Mouse (Mus musculus) lung, postnatal 0 days (tissue): ENCODE results near the gene Nol12. TPM values are rescaled to one million over a fixed set of nuclear protein-coding genes. Genes with fewer than 3 reads are reported as not detected.

Experiments
- ATAC-seq: fragments of 200-750 bp; cut with Nextera tagmentation; 2 replicates; pipeline ENCODE4 v1.8.0; 2017; ENCODE audit warnings: moderate library complexity
- DNase-seq: peaks from one replicate; pipeline ENCODE4 v3.0.0-alpha.2; 2016; ENCODE audit warnings: low spot score
- H3K27ac ChIP-seq: fragments of 300-500 bp; sonication (generic); 2 replicates; pipeline ENCODE4 v1.5.1; 2014; ENCODE audit warnings: antibody characterized with exemption, mild to moderate bottlenecking, low read length, mixed read lengths
- H3K27me3 ChIP-seq: fragments of 300-500 bp; sonication (generic); replicated peaks from 2 replicates; pipeline ENCODE4 v1.6.1; 2014; ENCODE audit warnings: low read length, mixed read lengths; ENCODE audit not compliant: insufficient read depth
- H3K36me3 ChIP-seq: fragments of 300-500 bp; sonication (generic); 2 replicates; pipeline ENCODE4 v1.6.1; 2014; ENCODE audit warnings: low read length, mixed read lengths; ENCODE audit not compliant: insufficient read depth
- H3K4me1 ChIP-seq: fragments of 300-500 bp; sonication (generic); 2 replicates; pipeline ENCODE4 v1.6.1; 2014; ENCODE audit warnings: antibody characterized with exemption, low read depth, low read length, mixed read lengths; ENCODE audit not compliant: insufficient read depth
- H3K4me2 ChIP-seq: fragments of 300-500 bp; sonication (generic); replicated peaks from 2 replicates; pipeline ENCODE4 v1.6.1; 2014; ENCODE audit warnings: low read depth, mild to moderate bottlenecking, low read length, moderate library complexity, mixed read lengths
- H3K4me3 ChIP-seq: fragments of 300-500 bp; sonication (generic); 2 replicates; pipeline ENCODE4 v1.5.1; 2014; ENCODE audit warnings: low read depth, low read length
- H3K9ac ChIP-seq: fragments of 300-500 bp; sonication (generic); replicated peaks from 2 replicates; pipeline ENCODE4 v1.6.1; 2014; ENCODE audit warnings: low read depth, mild to moderate bottlenecking
- H3K9me3 ChIP-seq: fragments of 300-500 bp; sonication (generic); 2 replicates; pipeline ENCODE4 v1.6.1; 2016; ENCODE audit warnings: low read length, mixed read lengths
- CTCF ChIP-seq: IDR thresholded peaks from 2 replicates; pipeline ENCODE4 v1.5.1; 2016; ENCODE audit warnings: antibody characterized with exemption, mild to moderate bottlenecking
- EP300 ChIP-seq: IDR thresholded peaks from 2 replicates; pipeline ENCODE4 v1.6.1; 2016; ENCODE audit warnings: antibody characterized with exemption, mild to moderate bottlenecking, control low read depth
- WGBS: fragments of 180-500 bp; shearing (Covaris S2); extraction: QIAGEN DNeasy Blood & Tissue Kit; methylation state at CpG from one replicate; pipeline ENCODE4 v1.1.7; 2014; 5-methylcytosine and 5-hydroxymethylcytosine counted together
- polyA plus RNA-seq: library from polyadenylated mRNA; unstranded; fragments of >200 nt; fragmentation: Nextera tagmentation; extraction: Ambion mirVana; gene quantifications from 2 replicates; pipeline ENCODE4 v1.2.1, GENCODE M21; 2015

Nol12 gene
- polyA plus RNA-seq, 1 experiment from 2014 or later, result 28.9 TPM

- Histone ChIP-seq H3K36me3 (peaks cover 13% of the 10 kb centered on the region; the same call in 1 of the 2 replicates), H3K9me3 (no peaks in the 10 kb centered on the region), H3K4me1 (peaks cover 10% of the 10 kb centered on the region; the same call in 1 of the 2 replicates), H3K27ac (0 out of 2 replicates have a peak overlapping the region, but pooled peaks have one; percentile 38), H3K4me3 (peak overlapping the region; percentile 41), H3K27me3 (0 out of 2 replicates have a peak, but pooled peaks cover 4% of the 10 kb centered on the region), H3K9ac (0 out of 2 replicates have a peak overlapping the region, but pooled peaks have one; percentile 16), H3K4me2 (peak overlapping the region; percentile 88)
- DNase-seq, result no peak
- TF ChIP-seq EP300, result no peak
- TF ChIP-seq CTCF, result no peak; the same call in 1 of the 2 replicates
- peak; percentile 69 for ATAC-seq
- under 1% methylated on average over 61 of the region's 87 CpGs for WGBS
Observed at GRCm38 (mm10) chr15:78914091-78914822, 20.5 kb upstream of the Nol12 start.

DNA sequence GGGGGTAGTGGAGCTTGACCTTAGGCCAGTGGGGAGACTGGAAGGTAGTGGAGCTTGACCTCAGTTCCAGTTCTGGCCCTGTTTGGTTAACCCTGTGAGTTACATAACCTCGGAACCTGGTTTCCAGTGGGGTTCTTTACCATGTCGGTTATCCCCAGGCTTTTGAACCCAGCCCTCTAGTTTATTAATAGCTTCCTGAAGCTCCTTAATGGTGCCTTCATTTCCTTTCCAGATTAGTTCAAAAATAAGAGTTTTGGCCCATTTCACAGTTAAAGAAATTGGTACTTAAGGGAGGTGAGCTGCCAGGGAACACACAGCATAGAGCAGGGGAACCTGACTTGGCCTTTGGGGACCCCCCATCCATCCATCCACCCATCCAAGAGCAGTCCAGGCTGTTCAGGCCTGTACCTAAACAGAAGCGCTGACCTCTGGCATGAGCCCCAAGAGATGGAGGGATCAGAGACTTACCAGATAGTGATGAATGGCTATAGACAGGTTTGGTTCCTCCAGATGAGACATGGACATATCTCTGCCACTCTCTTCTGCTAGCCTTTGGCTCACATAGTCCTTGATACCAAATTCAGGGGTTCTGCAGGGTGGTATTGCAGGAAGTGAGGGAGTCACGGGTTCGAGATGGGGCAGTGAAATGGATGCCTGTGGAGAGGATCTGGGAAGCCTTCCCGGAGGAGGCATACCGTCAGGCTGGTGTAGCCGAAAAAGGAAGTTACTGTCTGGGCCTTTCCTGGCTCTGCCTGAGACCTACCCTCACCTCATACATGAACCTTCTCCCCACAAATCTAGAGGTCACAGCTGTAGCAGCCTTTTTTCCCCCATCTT is 19.7 kb upstream of the Nol12 start:
- H3K4me2 ChIP-seq, result peak overlapping the region; percentile 88
- 0 out of 2 replicates have a peak, but pooled peaks cover 4% of the 10 kb centered on the region for H3K27me3 ChIP-seq
- no peak overlapping the region for H3K27ac ChIP-seq
- peaks cover 6% of the 10 kb centered on the region; the same call in 1 of the 2 replicates for H3K36me3 ChIP-seq
- peak overlapping the region; percentile 41 for H3K4me3 ChIP-seq
- peaks cover 10% of the 10 kb centered on the region; the same call in 1 of the 2 replicates for H3K4me1 ChIP-seq
- H3K9ac ChIP-seq, result no peak overlapping the region
- DNase-seq, result no peak
- no peak for ATAC-seq
- WGBS, result 47% methylated on average over 8 of the region's 8 CpGs
- no peaks in the 10 kb centered on the region for H3K9me3 ChIP-seq
- TF ChIP-seq CTCF (no peak), EP300 (no peak)

DNA sequence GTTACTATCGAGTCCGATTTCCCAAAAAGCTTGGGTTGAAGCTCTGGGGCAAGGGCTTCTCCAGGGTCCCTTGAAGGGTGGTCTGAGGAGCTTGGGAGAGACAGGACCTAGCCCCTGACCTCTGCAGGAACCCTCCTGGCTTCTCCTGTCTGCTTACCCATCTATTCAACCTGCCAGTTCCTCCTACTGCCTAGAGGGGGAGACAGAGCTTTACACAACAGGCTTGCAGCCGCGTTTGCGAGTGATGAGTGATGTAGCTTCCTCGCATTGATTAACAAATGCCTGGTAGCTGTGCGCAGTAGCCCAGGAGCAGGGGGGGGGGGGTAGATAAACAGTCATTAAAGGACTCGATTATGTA is 19.1 kb upstream of the Nol12 start:
- WGBS, result 8% methylated on average over 8 of the region's 8 CpGs
- peak; percentile 98 for TF ChIP-seq CTCF
- TF ChIP-seq EP300, result no peak

DNA sequence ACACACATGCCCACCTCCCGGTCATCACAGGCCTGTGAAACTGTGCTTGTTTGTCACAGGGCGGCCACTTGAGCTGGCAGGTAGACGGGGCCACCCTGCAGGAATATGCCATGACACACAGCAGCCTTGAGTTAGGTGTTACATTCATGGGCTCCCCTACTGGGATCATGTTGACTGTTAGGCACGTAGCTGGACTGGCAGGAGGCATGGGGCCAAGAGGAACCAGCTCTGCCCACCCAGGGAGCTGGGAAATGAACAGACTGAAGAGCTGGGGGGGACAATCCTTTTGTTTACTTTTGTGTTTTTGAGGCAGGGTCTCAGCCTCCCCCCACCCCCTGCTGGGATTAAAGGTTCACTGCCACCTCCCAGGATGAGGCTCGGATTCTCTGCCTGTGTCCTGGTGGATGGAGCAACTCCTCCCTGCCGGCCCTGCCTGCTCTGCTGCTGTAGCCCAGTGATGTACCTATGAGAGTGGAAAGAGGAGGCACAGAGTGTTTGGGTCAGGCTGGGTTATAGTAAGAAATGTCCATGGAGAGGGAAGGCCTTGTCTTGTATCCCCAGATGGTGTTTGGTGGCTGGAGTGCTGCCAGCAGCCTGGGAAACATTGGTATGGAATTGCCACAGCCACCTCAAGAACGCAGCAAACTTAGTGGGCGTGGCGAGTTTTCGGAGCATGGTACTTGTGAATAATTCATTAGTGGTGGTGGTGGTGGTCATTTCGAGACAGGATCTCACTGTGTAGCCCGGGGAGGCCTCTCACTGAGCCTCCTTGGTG is 18.5 kb upstream of the Nol12 start:
- Histone ChIP-seq H3K4me3 (no peak overlapping the region), H3K9me3 (no peaks in the 10 kb centered on the region), H3K9ac (no peak overlapping the region), H3K4me1 (peaks cover 10% of the 10 kb centered on the region; the same call in 1 of the 2 replicates), H3K27me3 (0 out of 2 replicates have a peak, but pooled peaks cover 4% of the 10 kb centered on the region), H3K36me3 (peaks cover 2% of the 10 kb centered on the region; the same call in 1 of the 2 replicates), H3K4me2 (no peak overlapping the region), H3K27ac (no peak overlapping the region; the same call in 1 of the 2 replicates)
- no peak for TF ChIP-seq CTCF
- no peak for TF ChIP-seq EP300
- DNase-seq, result no peak
- 62% methylated on average over 12 of the region's 12 CpGs for WGBS
- no peak for ATAC-seq

More for the DNA sequence above, 19.1 kb upstream of the Nol12 start:
- no peak overlapping the region for H3K4me2 ChIP-seq
- 0 out of 2 replicates have a peak, but pooled peaks cover 4% of the 10 kb centered on the region for H3K27me3 ChIP-seq
- DNase-seq (peak; percentile 94), ATAC-seq (peak; percentile 33)
- H3K9me3 ChIP-seq, result no peaks in the 10 kb centered on the region
- peaks cover 10% of the 10 kb centered on the region; the same call in 1 of the 2 replicates for H3K4me1 ChIP-seq
- H3K27ac ChIP-seq, result no peak overlapping the region
- H3K36me3 ChIP-seq, result peaks cover 5% of the 10 kb centered on the region; the same call in 1 of the 2 replicates
- H3K4me3 ChIP-seq, result no peak overlapping the region
- H3K9ac ChIP-seq, result no peak overlapping the region

- WGBS, result 89% methylated on average over 23 of the region's 23 CpGs
- Histone ChIP-seq H3K4me3 (no peak overlapping the region), H3K9ac (no peak overlapping the region), H3K27ac (no peak overlapping the region), H3K9me3 (no peaks in the 10 kb centered on the region), H3K4me2 (no peak overlapping the region), H3K36me3 (no peaks in the 10 kb centered on the region), H3K27me3 (0 out of 2 replicates have a peak, but pooled peaks cover 4% of the 10 kb centered on the region), H3K4me1 (peaks cover 10% of the 10 kb centered on the region; the same call in 1 of the 2 replicates)
- no peak for DNase-seq
- no peak for ATAC-seq
- TF ChIP-seq EP300 (no peak), CTCF (no peak)
Observed at GRCm38 (mm10) chr15:78918126-78918525, 16.6 kb upstream of the Nol12 start.
